Mouse (Mus musculus) monocyte, adult 2 months (primary cell): ENCODE measurements around the gene Cxcr5.

ENCODE experiments used
- DNase-seq, 2 experiments: peaks; one replicate each; pipeline ENCODE4 v3.0.0; 2022; ENCODE audit warnings: low spot score in 2 of 2, low read depth in 1 of 2

Gene Cxcr5

DNA sequence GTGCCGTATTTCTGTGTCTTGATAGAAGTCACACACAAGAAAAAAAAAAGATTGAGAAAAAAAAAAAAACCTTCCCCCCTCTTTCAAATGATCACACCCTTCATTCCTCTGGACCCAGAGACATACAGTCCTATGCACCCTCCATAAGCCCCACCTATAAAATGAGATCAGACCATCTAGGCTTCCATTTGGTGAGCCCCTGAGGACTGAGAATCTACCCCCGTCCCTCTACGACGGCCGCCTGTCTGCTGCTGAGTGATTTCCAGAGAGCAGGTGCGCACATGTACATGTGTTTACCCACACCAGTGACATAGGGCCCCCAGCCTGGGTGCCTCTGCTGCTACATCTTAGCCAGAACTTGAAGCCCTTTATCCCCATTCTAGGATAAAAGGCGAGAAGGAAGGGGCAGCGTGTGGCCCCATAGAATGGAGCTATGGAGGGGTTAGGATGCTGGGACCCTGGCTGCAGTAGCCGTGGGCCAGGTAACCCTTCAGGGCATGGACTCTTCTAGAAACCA is 51.3 kb downstream of the Cxcr5 start:
- DNase-seq = no peak

DNA sequence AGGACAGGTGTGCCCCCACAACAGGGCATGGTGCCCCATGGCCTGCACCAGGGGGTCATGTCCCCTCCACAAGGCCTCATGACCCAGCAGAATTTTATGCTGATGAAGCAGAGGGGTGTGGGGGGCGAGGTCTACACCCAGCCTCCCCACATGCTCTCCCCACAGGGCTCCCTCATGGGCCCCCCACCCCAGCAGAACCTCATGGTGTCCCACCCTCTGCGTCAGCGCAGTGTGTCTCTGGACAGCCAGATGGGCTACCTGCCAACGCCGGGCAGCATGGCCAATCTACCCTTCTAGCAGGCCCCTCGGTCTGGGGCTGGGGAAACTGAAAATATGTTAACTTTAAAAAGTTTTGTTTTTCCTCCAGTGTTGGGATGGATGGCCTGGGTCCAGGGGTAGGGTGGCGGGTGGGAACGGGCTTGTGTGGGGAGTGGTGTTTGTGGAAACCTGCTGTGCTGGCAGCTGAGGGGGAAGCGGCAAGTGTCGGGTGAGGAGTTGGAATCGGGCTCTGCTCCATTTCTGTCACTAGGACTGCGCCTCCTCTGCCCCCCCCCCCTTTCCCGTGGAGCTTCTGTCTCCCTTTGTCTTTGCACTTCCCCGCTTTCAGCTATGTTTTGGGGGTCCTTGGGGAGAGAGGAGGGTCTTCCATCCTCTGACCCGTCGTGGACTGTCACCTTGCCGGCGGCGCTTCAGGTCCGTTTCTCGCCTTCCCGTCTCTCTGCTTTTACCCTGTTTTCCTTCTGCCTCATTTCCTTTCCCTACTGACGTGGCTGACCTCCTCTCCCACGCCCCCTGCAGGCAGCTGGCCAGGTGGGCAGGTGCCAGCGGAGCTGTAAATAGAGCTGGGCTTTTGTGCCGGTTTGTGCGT is 52.0 kb downstream of the Cxcr5 start:
- peak; percentile 27 to 55 for DNase-seq

DNA sequence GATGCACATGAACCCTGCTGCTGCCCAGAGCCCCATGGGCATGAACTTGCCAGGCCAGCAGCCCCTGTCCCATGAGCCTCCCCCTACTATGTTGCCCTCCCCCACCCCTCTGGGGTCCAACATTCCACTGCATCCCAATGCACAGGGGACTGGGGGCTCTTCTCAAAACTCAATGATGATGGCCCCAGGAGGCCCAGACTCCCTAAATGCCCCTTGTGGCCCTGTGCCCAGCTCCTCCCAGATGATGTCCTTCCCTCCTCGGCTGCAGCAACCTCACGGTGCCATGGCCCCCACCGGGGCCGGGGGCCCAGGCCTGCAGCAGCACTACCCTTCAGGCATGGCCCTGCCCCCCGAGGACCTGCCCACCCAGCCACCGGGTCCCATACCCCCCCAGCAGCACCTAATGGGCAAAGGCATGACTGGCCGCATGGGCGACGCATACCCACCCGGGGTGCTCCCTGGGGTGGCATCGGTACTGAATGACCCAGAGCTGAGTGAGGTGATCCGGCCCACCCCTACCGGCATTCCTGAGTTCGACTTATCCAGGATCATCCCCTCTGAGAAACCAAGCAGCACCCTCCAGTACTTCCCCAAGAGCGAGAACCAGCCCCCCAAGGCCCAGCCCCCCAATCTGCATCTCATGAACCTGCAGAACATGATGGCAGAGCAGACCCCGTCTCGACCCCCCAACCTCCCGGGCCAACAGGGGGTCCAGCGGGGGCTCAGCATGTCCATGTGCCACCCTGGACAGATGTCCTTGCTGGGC is 52.8 kb downstream of the Cxcr5 start:
- DNase-seq = no peak

DNA sequence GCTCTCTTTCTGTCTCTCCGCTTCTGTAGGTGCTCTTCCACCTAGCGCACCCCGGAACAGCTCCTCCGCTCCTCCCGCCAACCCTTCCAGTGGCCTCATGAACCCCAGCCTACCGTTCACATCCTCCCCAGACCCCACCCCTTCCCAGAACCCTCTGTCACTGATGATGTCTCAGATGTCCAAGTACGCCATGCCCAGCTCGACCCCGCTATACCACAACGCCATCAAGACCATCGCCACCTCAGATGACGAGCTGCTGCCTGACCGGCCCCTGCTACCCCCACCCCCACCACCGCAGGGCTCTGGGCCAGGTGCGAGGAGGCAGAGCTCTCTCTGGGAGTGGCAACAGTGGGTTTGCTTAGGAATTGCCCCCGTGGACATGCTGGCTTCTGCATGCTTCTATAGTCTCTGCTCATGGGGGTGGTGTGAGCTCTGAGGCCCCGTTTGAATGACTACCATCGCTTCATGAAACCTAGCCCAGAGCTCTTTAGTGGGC is 53.5 kb downstream of the Cxcr5 start:
- DNase-seq = no peak

DNA sequence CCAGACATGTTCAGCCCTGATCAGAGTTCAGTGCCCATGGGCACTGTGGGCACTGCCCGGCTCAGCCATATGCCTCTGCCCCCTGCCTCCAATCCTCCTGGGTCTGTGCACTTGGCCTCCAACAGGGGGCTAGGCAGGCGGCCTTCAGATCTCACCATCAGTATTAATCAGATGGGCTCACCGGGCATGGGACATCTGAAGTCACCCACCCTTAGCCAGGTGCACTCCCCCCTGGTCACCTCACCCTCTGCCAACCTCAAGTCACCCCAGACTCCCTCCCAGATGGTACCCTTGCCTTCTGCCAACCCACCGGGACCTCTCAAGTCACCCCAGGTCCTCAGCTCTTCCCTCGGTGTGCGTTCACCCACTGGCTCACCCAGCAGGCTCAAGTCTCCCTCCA is 54.3 kb downstream of the Cxcr5 start:
- no peak for DNase-seq

DNA sequence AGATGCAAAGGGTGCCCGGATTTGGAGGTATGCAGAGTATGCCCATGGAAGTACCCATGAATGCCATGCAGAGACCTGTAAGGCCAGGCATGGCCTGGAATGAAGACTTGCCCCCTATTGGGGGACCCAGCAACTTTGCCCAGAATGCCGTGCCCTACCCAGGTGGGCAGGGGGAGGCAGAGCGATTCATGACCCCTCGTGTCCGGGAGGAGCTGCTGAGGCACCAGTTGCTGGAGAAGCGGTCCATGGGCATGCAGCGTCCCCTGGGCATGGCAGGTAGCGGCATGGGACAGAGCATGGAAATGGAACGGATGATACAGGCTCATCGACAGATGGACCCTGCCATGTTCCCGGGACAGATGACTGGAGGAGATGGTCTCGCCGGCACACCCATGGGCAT is 55.1 kb downstream of the Cxcr5 start:
- DNase-seq = no peak

DNA sequence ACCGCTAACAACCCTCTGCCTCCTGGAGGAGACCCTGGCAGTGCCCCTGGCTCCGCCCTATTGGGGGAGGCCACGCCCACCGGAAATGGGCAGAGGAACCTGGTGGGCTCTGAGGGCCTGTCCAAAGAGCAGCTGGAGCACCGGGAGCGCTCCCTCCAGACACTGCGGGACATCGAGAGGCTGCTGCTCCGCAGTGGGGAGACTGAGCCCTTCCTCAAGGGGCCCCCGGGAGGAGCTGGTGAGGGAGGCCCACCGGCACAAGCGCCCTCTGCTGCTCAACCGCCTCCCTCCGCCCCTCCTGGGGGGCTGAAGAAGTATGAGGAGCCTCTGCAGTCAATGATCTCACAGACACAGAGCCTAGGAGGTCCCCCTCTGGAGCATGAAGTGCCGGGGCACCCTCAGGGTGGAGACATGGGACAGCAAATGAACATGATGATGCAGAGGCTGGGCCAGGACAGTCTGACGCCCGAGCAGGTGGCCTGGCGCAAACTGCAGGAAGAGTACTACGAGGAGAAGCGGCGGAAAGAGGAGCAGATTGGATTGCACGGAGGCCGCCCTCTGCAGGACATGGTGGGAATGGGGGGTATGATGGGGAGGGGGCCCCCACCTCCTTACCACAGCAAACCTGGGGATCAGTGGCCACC is 55.7 kb downstream of the Cxcr5 start:
- DNase-seq = no peak

DNA sequence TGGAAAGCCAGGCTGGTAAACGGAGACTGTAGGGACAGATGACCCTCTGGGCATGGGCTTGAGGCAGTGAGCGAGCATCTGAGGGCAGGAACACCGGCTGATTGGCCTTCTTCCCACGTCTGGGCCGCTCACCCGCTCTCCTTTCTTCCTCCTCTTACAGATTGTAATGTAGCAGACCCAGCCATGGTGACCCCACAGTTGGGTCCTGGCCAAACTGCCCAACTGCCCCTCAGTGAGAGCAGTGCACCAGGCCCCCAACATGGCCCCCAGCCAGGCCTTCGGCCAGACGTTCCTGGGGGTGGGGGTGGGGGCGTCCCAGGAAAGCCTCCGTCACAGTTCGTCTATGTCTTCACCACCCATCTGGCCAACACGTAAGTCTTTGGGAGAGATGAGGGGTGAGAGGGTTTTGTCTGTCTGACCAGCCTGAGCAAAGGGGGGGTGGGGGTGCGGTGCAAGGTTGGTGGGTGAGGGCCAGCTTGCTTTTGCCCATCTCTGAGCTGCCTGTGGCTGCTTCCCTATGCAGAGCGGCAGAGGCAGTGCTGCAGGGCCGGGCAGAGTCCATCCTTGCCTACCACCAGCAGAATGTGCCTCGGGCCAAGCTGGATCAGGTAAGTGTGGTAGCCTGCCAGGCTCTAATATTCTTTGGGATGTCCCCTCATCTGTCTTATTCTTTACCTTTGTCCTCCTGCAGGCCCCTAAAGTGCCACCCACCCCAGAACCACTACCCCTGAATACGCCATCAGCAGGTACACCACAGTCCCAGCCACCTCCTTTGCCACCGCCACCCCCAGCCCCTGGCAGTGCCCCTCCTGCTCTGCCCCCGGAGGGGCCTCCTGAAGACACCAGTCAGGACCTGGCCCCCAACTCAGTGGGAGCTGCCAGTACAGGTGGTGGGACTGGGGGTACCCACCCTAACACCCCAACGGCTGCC is 56.5 kb downstream of the Cxcr5 start:
- DNase-seq = no peak

DNA sequence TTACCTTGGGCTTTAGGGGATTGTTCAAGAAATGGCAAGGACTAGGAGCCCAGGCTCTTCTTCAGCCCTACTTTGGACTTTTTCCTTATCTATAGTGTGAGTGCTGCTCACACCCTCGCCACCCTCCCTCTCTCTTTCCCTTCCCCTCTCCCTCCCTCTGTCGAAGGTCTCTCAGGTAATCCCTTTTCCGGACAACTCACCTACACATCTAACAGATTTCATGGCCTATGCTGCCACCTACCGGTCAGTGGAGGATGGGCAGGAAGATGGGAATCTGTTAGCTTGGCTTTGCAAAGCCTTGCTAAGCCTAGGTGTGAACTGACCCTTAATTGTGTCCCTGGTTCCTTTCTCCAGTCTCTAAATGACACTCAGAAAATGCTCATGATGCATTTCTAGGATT is 59.7 kb downstream of the Cxcr5 start:
- peak in 1 of 2 experiments; percentile 47 for DNase-seq

DNA sequence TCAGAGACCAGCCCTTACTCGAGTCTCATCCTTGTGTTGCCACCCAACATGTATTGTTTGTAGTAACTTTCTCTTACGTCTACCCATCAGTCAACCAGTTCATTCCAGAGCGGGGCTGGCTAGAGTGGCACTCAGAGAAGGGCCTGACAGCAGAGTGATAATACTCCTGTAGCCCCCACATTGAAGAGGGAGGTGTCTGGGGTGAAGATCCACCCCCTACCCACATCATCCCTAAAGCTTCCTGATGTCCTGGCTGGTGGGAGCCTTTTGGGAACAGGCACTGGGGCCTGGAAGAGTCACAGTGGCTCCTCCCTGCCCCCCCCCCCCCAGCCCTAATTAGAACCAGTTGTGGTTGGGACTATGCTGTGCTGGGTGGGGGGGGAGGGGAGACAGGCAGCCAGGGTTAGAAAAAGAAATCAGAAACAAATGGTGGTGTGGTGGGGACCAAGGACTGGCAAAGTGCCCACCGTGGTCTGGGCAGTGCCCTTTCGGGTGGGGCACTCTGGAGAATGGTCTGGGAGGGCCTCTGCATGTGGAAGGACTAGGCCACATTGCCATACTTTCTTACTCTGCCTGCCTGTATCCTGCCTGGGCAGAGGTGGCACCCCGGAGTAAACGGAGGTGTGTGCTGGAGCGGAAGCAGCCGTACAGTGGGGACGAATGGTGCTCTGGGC is 60.3 kb downstream of the Cxcr5 start:
- DNase-seq = no peak

DNA sequence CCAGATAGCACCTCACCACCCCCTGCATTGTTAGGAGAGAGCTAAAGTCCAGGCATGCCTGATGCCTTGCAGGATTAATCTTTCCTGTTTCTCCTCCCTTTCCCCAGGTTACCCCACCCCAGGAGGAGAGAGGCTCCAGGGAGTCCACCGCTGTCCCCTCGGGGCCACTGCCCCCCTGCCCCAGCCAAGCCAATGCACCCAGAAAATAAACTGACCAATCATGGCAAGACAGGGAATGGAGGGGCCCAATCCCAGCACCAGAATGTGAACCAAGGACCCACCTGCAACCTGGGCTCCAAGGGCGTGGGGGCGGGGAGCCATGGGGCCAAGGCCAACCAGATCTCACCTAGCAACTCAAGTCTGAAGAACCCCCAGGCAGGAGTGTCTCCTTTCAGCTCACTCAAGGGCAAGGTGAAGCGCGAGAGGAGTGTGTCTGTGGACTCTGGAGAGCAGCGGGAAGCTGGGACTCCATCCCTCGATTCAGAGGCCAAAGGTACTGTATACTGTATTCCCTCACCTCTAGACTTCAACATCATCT is 61.0 kb downstream of the Cxcr5 start:
- no peak for DNase-seq

DNA sequence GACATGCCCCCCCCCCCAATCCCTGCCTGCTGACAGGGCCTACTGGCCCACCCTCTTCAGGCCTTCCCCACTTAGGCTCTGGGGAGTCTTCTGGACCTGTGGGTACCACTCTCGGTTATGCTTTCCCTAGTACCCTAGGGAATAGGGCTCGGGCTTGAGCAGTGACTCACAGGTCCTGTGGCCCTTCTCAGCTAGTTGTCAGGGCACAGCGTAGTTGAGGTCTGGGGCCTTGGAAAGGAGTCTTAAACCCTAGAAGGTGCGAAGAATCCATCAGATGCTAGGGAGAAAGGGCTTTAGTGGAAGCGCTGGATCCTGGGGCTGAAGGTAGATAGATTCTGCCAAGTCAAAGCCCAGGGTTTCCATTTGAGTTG is 61.5 kb downstream of the Cxcr5 start:
- DNase-seq = no peak

DNA sequence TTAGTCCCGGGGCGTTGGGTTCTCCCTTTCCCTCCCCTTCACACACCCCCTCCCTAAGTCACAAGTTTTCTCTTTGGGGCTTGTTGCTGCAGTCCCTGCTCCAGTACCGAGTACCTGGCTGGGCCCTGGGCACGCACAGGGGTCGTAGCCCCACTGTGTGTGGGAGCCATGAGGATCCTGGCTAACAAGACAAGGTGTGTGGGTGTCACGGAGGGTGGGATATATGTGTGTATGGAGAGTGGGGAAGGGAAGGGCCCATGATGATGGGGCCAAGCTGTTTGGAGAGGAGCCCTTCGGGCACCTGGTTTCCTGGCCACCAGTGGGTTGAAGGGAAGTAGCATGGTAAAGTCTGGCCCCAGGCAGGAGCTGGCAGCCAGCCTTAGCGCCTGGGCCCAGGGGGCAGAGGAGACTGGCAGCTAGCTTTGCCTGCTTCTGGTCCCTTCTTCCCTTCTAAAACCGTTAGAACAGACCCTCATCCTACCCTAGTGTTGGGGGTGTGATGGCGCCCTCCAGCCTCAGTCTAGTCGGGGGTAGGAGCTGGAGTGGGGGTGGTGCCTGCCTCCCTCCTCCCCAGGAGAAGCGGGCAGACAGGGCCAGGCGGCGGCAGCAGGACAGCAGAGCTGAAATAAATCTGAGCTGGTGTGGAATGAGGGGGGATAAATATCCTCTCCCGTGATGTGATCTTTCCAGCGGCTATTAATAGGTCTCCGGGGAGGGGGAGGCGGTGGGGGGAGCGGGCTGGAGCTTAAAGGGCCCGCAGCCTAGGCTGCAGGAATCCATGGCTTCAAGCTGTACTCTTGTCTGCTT is 62.1 kb downstream of the Cxcr5 start:
- no peak for DNase-seq

DNA sequence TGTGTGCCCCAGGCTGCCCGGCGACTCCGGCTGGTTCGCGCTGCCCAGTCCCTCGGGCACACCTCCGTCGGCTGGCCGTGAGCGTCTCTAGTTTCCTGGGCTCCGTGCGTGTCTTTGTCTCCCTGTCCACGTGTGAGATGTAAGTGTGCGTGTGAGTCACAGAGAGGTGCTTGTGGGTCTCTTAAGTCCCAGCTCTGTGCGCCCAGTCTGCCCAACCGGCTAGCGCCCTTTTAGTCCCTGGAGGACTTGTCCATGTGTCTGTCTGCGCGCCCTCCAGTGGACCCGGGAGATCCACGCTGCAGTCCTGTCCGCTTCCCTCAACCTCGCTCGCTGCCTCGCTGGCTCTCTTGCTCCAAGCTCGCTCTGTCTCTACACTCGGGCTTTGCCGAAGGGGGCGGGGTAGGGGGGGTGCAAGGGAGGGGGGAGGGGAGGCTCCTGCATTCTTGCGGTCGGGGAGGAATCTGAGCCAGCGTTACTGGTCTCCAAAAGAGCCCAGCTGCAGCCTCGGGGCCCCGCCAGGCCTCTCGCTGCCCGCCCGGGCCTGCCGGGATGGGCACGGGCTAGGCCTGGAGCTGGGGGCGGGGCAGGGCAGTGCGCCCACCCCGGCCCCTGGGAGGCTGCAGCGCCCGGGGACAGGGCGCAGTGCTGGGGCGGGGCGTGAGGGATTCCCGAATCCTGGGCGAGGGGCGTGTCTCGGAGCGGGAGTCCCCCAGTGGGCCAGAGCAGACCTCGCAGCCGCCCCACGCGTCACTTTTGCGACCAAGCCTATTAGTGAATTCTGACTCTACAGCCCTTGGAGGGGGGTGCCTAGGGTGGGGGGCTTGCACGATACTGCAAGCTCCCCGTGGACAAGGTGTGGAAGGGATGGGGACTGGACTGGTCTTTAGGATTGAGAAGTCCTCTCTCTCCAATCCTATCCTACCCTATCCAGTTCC is 63.0 kb downstream of the Cxcr5 start:
- no peak for DNase-seq

DNA sequence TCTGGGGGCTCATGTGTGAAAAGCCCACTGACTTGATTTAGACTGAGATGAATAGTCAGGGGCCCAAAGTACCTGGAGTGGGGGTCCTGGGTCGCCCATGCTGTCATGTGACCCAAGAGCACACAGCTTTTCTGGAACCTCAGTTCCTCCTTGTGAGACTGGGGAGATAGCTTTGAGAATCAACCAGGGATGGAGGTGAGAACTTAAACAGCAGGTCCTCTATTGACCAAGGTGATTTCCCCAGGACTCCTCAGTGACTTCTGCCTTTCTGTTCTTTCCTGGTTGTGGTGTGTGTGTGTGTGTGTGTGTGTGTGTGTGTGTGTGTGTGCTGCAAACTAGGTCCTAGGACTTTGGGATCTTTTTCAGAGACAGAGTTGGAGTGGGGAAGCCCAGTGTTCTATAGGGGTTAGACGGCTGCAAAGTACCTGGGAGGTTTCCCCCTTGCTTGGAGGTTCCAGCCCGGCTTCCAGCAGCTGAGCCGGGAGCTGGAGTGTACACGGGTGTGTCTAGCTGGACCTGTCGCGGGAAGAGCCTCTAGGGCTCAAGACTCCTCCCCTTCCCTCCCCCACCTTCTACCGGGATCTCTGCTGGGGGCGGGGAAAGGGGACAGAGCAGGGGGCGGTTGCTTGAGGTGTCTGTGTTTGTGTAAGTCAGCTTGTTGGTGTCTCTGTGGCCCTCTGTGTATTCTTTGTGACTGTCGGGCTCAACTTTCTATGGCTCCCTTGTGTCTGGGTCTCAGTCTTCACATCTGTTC is 63.9 kb downstream of the Cxcr5 start:
- no peak for DNase-seq

DNA sequence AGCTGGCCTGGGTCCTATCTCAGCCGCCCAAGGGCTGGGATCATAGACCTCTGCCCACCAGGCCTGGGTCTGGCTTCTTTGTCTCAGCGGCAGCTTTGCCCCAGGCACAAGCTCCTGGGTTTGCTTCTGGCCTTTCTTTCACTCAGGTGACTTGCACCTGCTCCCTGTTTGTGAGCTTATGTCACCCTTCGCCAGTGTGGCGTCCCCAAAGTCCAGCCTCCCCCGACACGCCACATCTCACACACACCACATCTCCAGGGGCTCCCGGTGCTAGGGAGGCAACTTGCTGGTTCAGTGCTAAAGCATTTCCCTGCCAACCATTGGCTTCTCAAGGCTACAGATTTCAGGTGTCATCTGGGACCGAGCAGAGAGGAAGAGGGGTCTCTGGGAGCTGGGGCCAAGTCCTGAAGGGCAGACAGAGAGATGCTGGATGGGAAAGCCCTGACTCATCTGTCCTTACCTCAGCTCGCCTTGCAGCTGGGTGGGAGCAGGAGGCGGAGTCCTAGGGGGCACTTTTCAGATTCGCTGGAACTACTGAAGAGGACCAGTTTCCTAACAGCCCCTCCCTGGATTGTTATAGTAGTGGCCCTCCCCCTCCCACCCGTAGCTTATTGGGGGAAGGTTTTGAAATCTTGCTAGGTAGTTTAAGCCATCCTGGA is 64.7 kb downstream of the Cxcr5 start:
- DNase-seq = no peak
